Mouse (Mus musculus) kidney, embryonic 14.5 days (tissue): ENCODE measurements around the gene Nuf2. TPM values are rescaled to one million over a fixed set of nuclear protein-coding genes. Genes with fewer than 3 reads are reported as not detected.
A peak's percentile ranks its signal among the peaks of the same experiment; 100 is the strongest.
"Not testable (repeated sequence)": the region's sequence is repeated elsewhere in the genome, so short reads cannot be mapped to it uniquely, and the experiment has no call there.

Source experiments
- ATAC-seq: fragments of 200-750 bp; cut with Nextera tagmentation; 2 replicates; pipeline ENCODE4 v1.8.0; 2017; ENCODE audit warnings: moderate number of reproducible peaks, mild to moderate bottlenecking, moderate TSS enrichment, moderate library complexity; ENCODE audit not compliant: low FRiP score, low TSS enrichment
- H3K27ac ChIP-seq: fragments of 300-500 bp; sonication (generic); 2 replicates; pipeline ENCODE4 v1.5.1; 2014; ENCODE audit warnings: low read depth, mild to moderate bottlenecking, low read length, moderate library complexity, mixed read lengths
- H3K27me3 ChIP-seq: fragments of 300-500 bp; sonication (generic); 2 replicates; pipeline ENCODE4 v1.6.1; 2014; ENCODE audit warnings: mild to moderate bottlenecking, low read length; ENCODE audit not compliant: control insufficient read depth, insufficient read depth
- H3K36me3 ChIP-seq: fragments of 300-500 bp; sonication (generic); 2 replicates; pipeline ENCODE4 v1.6.1; 2014; ENCODE audit warnings: low read length, mixed read lengths; ENCODE audit not compliant: control insufficient read depth, insufficient read depth
- H3K4me1 ChIP-seq: fragments of 300-500 bp; sonication (generic); 2 replicates; pipeline ENCODE4 v1.6.1; 2014; ENCODE audit warnings: low read length, mixed read lengths; ENCODE audit not compliant: control insufficient read depth, insufficient read depth
- H3K4me2 ChIP-seq: fragments of 300-500 bp; sonication (generic); replicated peaks from 2 replicates; pipeline ENCODE4 v1.6.1; 2014; ENCODE audit warnings: low read depth, mild to moderate bottlenecking, low read length
- H3K4me3 ChIP-seq: fragments of 300-500 bp; sonication (generic); 2 replicates; pipeline ENCODE4 v1.5.1; 2014; ENCODE audit warnings: mild to moderate bottlenecking, low read length
- H3K9ac ChIP-seq: fragments of 300-500 bp; sonication (generic); 2 replicates; pipeline ENCODE4 v1.6.1; 2014; ENCODE audit warnings: low read depth, mild to moderate bottlenecking, low read length, moderate library complexity
- H3K9me3 ChIP-seq: fragments of 300-500 bp; sonication (generic); 2 replicates; pipeline ENCODE4 v1.6.1; 2016; ENCODE audit warnings: low read length; ENCODE audit not compliant: control insufficient read depth
- WGBS: fragments of 180-500 bp; shearing (Covaris S2); extraction: QIAGEN DNeasy Blood & Tissue Kit; methylation state at CpG from one replicate; pipeline ENCODE4 v1.1.7; 2014; 5-methylcytosine and 5-hydroxymethylcytosine counted together
- polyA plus RNA-seq: library from polyadenylated mRNA; unstranded; fragments of >200 nt; fragmentation: Nextera tagmentation; extraction: Ambion mirVana; gene quantifications from 2 replicates; pipeline ENCODE4 v1.2.1, GENCODE M21; 2014

Gene Nuf2
- polyA plus RNA-seq, 1 experiment from 2014 or later: 71.8 TPM

GRCm38 (mm10) chr1:169529996-169530518, 1.2 kb downstream of the Nuf2 start:
- no peak for ATAC-seq
- 83% methylated on average over 8 of the region's 8 CpGs for WGBS
- Histone ChIP-seq H3K4me3 (peak overlapping the region; percentile 74), H3K27me3 (no peaks in the 10 kb centered on the region), H3K9me3 (no peaks in the 10 kb centered on the region), H3K27ac (no peak overlapping the region), H3K4me2 (peak overlapping the region; percentile 70), H3K4me1 (peaks cover 5% of the 10 kb centered on the region; the same call in 1 of the 2 replicates), H3K9ac (peak overlapping the region; percentile 66; the same call in 1 of the 2 replicates), H3K36me3 (peaks cover 19% of the 10 kb centered on the region)

GRCm38 (mm10) chr1:169526006-169526680, 5.1 kb downstream of the Nuf2 start:
- no peak for ATAC-seq
- Histone ChIP-seq H3K36me3 (peaks cover 56% of the 10 kb centered on the region), H3K27me3 (no peaks in the 10 kb centered on the region), H3K4me3 (no peak overlapping the region), H3K4me1 (peaks cover 5% of the 10 kb centered on the region; the same call in 1 of the 2 replicates), H3K9me3 (no peaks in the 10 kb centered on the region), H3K27ac (no peak overlapping the region), H3K9ac (no peak overlapping the region), H3K4me2 (no peak overlapping the region)
- 91% methylated on average over 5 of the region's 5 CpGs for WGBS

- ATAC-seq: no peak
- no peaks in the 10 kb centered on the region for H3K4me1 ChIP-seq
- no peak overlapping the region for H3K27ac ChIP-seq
- WGBS: 84% methylated on average over 11 of the region's 11 CpGs
- no peak overlapping the region for H3K4me2 ChIP-seq
- no peak overlapping the region for H3K4me3 ChIP-seq
- no peak overlapping the region for H3K9ac ChIP-seq
- H3K9me3 ChIP-seq: no peaks in the 10 kb centered on the region
- H3K27me3 ChIP-seq: no peaks in the 10 kb centered on the region
- peaks cover 58% of the 10 kb centered on the region for H3K36me3 ChIP-seq
Observed at GRCm38 (mm10) chr1:169519337-169519736, 11.9 kb downstream of the Nuf2 start.

GRCm38 (mm10) chr1:169517899-169518517, 13.3 kb downstream of the Nuf2 start:
- ATAC-seq: not testable (repeated sequence)

GRCm38 (mm10) chr1:169517376-169517892, 13.8 kb downstream of the Nuf2 start:
- ATAC-seq: no peak
- Histone ChIP-seq H3K9ac (no peak overlapping the region), H3K27ac (no peak overlapping the region), H3K4me1 (no peaks in the 10 kb centered on the region), H3K27me3 (no peaks in the 10 kb centered on the region), H3K4me3 (no peak overlapping the region), H3K36me3 (peaks cover 51% of the 10 kb centered on the region), H3K4me2 (no peak overlapping the region), H3K9me3 (no peaks in the 10 kb centered on the region)
- WGBS: 92% methylated on average over 8 of the region's 8 CpGs

More at GRCm38 (mm10) chr1:169517899-169518517, 13.3 kb downstream of the Nuf2 start:
- not testable (repeated sequence) for H3K4me1 ChIP-seq, H3K27ac ChIP-seq, H3K4me3 ChIP-seq, H3K9ac ChIP-seq, H3K4me2 ChIP-seq, H3K27me3 ChIP-seq, H3K9me3 ChIP-seq
- H3K36me3 ChIP-seq: peaks cover 54% of the 10 kb centered on the region
- 95% methylated on average over 5 of the region's 7 CpGs for WGBS

GRCm38 (mm10) chr1:169506354-169506753, 24.9 kb downstream of the Nuf2 start:
- Histone ChIP-seq H3K27ac (no peak overlapping the region), H3K9me3 (no peaks in the 10 kb centered on the region), H3K4me3 (no peak overlapping the region), H3K4me1 (no peaks in the 10 kb centered on the region), H3K27me3 (no peaks in the 10 kb centered on the region), H3K36me3 (peaks cover 85% of the 10 kb centered on the region), H3K4me2 (no peak overlapping the region), H3K9ac (no peak overlapping the region)
- no peak for ATAC-seq
- WGBS: 90% methylated on average over 6 of the region's 6 CpGs

GRCm38 (mm10) chr1:169502876-169503275, 28.4 kb downstream of the Nuf2 start:
- Histone ChIP-seq H3K36me3 (peaks cover 83% of the 10 kb centered on the region), H3K9me3 (no peaks in the 10 kb centered on the region), H3K27me3 (no peaks in the 10 kb centered on the region), H3K27ac (no peak overlapping the region), H3K9ac (no peak overlapping the region), H3K4me3 (no peak overlapping the region), H3K4me1 (no peaks in the 10 kb centered on the region), H3K4me2 (no peak overlapping the region)
- 92% methylated on average over 3 of the region's 3 CpGs for WGBS
- no peak for ATAC-seq

- H3K9ac ChIP-seq: no peak overlapping the region
- H3K4me2 ChIP-seq: no peak overlapping the region
- no peaks in the 10 kb centered on the region for H3K27me3 ChIP-seq
- H3K36me3 ChIP-seq: peaks cover 25% of the 10 kb centered on the region; the same call in 1 of the 2 replicates
- H3K27ac ChIP-seq: no peak overlapping the region
- ATAC-seq: no peak
- H3K9me3 ChIP-seq: no peaks in the 10 kb centered on the region
- H3K4me1 ChIP-seq: no peaks in the 10 kb centered on the region
- H3K4me3 ChIP-seq: no peak overlapping the region
- WGBS: 72% methylated on average over 8 of the region's 8 CpGs
Observed at GRCm38 (mm10) chr1:169495621-169496020, 35.6 kb downstream of the Nuf2 start.

GRCm38 (mm10) chr1:169491561-169491960, 39.7 kb downstream of the Nuf2 start:
- H3K27me3 ChIP-seq: no peaks in the 10 kb centered on the region
- H3K4me2 ChIP-seq: no peak overlapping the region
- no peaks in the 10 kb centered on the region for H3K9me3 ChIP-seq
- no peak overlapping the region for H3K4me3 ChIP-seq
- H3K9ac ChIP-seq: no peak overlapping the region
- H3K4me1 ChIP-seq: no peaks in the 10 kb centered on the region
- no peak for ATAC-seq
- H3K27ac ChIP-seq: no peak overlapping the region
- 95% methylated on average over 1 of the region's 1 CpGs for WGBS
- H3K36me3 ChIP-seq: no peaks in the 10 kb centered on the region
